Mouse (Mus musculus): ENCODE results near the gene Ywhag. TPM values are rescaled to one million over a fixed set of nuclear protein-coding genes. Genes with fewer than 3 reads are reported as not detected.
A peak's percentile ranks its signal among the peaks of the same experiment; 100 is the strongest.

Ywhag gene
- total and polyA plus RNA-seq, 3 experiments: 99.0 to 304 (median 275) TPM

DNA sequence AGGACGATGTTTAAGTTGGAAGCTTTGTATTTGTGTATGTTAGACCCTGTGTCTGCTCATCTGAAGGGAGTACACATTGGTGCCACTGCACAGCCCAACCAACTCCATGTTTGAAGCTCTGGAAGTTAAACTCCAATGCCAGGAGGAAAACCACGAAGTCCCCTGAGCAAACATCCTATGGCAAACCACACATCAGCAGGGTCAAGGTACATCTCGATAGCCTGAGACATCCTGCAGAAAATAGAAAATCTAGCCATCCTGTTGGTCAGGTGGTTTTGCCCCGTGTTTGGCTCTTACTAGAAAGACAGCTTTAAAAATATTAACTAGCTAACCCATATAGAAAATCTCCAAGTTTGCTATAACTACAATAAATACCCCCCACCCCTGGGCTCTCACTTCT, 35.4 kb downstream of the Ywhag start:
- no peak for DNase-seq
- 71% methylated on average over 4 of the region's 4 CpGs for WGBS
- Histone ChIP-seq H3K79me2 (replicated peaks; ENCODE audit: control insufficient read depth, insufficient read depth, low read length) (no peaks in the 10 kb centered on the region), H3K36me3 (ENCODE audit: control insufficient read depth, insufficient read depth, low read length) (no peaks in the 10 kb centered on the region), H3K4me1 (ENCODE audit: control insufficient read depth, insufficient read depth, low read length) (no peaks in the 10 kb centered on the region), H3K9ac (ENCODE audit: low read depth, low read length) (no peak overlapping the region), H3K4me3 (no peak overlapping the region), H3K27me3 (ENCODE audit: control insufficient read depth, insufficient read depth, low read length) (no peaks in the 10 kb centered on the region), H3K27ac (no peak overlapping the region)
- no peak for TF ChIP-seq CTCF (IDR thresholded peaks at IDR 0.05)
- no peak for TF ChIP-seq POLR2A (IDR thresholded peaks at IDR 0.05; ENCODE audit: insufficient read depth, low read depth, low read length)
- no peak for TF ChIP-seq EP300 (IDR thresholded peaks at IDR 0.05; ENCODE audit: insufficient read depth, low read depth, low read length)
- intact Hi-C loops (cut with DNase I): loop anchor here (2.0 kb wide), 1 partner anchor 162 kb away; no protein-coding TSS in a partner anchor

GRCm38 (mm10) chr5:135898028-135898427, 36.4 kb downstream of the Ywhag start:
- H3K27ac ChIP-seq: no peak overlapping the region
- no peaks in the 10 kb centered on the region for H3K27me3 ChIP-seq (ENCODE audit: control insufficient read depth, insufficient read depth, low read length)
- no peak overlapping the region for H3K9ac ChIP-seq (ENCODE audit: low read depth, low read length)
- 12% methylated on average over 3 of the region's 3 CpGs for WGBS
- DNase-seq: peak in 1 of 2 experiments; percentile 54
- peaks cover under 1% of the 10 kb centered on the region; the same call in 1 of the 2 replicates for H3K4me1 ChIP-seq (ENCODE audit: control insufficient read depth, insufficient read depth, low read length)
- intact Hi-C loops (cut with DNase I): loop anchor here (2.0 kb wide), 1 partner anchor 163 kb away; no protein-coding TSS in a partner anchor
- no peaks in the 10 kb centered on the region for H3K36me3 ChIP-seq (ENCODE audit: control insufficient read depth, insufficient read depth, low read length)
- no peaks in the 10 kb centered on the region for H3K79me2 ChIP-seq (replicated peaks; ENCODE audit: control insufficient read depth, insufficient read depth, low read length)
- no peak overlapping the region for H3K4me3 ChIP-seq
- TF ChIP-seq CTCF (IDR thresholded peaks at IDR 0.05) (peak; percentile 79), EP300 (IDR thresholded peaks at IDR 0.05; ENCODE audit: insufficient read depth, low read depth, low read length) (no peak)

- TF ChIP-seq EP300 (IDR thresholded peaks at IDR 0.05; ENCODE audit: insufficient read depth, low read depth, low read length) (no peak), CTCF (IDR thresholded peaks at IDR 0.05) (no peak), POLR2A (IDR thresholded peaks at IDR 0.05; ENCODE audit: insufficient read depth, low read depth, low read length) (no peak)
- DNase-seq: no peak
- H3K4me3 ChIP-seq: no peak overlapping the region
- no peak overlapping the region for H3K27ac ChIP-seq
- H3K36me3 ChIP-seq (ENCODE audit: control insufficient read depth, insufficient read depth, low read length): no peaks in the 10 kb centered on the region
- intact Hi-C loops (cut with DNase I): no loop called here
- no peaks in the 10 kb centered on the region for H3K27me3 ChIP-seq (ENCODE audit: control insufficient read depth, insufficient read depth, low read length)
- no peaks in the 10 kb centered on the region for H3K79me2 ChIP-seq (replicated peaks; ENCODE audit: control insufficient read depth, insufficient read depth, low read length)
- 55% methylated on average over 6 of the region's 6 CpGs for WGBS
- H3K4me1 ChIP-seq (ENCODE audit: control insufficient read depth, insufficient read depth, low read length): peaks cover 1% of the 10 kb centered on the region; the same call in 1 of the 2 replicates
- H3K9ac ChIP-seq (ENCODE audit: low read depth, low read length): no peak overlapping the region
Measured at GRCm38 (mm10) chr5:135894958-135895357, 39.5 kb downstream of the Ywhag start.

DNA sequence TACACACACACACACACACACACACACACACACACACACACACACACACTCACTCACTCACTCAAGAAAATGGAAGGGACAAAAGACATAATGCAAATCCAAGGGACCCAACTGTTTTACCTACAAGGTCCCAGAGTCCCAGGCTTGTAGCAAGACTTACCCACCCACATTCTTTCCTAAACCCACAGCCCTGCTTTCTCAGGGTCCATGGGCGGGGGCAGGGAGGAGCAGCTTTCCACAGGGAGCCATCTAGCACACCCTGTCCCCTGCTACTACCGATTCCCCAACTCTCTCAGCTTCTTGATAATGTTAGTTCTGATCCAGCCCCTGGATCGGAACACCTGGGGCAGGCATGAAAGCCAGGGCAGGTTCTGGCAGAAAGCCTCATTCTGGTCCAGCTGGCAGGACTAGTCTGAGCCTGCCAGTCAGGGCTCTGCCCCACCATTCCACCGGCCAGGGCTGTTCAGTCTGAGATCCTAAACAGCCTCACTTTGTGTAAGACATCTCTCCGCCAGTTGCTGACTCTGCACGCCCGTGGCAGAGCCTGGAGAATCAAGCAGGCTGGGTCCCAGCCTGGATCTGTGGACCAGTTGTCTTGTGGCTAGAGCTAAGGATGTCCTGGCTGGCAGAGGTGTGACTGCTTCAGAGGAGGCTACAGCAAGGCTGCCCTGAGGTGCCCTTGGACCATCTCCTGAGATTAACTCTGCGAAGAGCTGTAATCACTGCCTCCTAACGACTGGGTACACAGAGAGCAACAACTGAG, 41.6 kb downstream of the Ywhag start:
- Histone ChIP-seq H3K9ac (ENCODE audit: low read depth, low read length) (no peak overlapping the region), H3K4me3 (no peak overlapping the region), H3K27me3 (ENCODE audit: control insufficient read depth, insufficient read depth, low read length) (no peaks in the 10 kb centered on the region), H3K27ac (no peak overlapping the region), H3K36me3 (ENCODE audit: control insufficient read depth, insufficient read depth, low read length) (no peaks in the 10 kb centered on the region), H3K4me1 (ENCODE audit: control insufficient read depth, insufficient read depth, low read length) (peaks cover 1% of the 10 kb centered on the region; the same call in 1 of the 2 replicates), H3K79me2 (replicated peaks; ENCODE audit: control insufficient read depth, insufficient read depth, low read length) (no peaks in the 10 kb centered on the region)
- no peak for TF ChIP-seq POLR2A (IDR thresholded peaks at IDR 0.05; ENCODE audit: insufficient read depth, low read depth, low read length)
- TF ChIP-seq EP300 (IDR thresholded peaks at IDR 0.05; ENCODE audit: insufficient read depth, low read depth, low read length): no peak
- no peak for TF ChIP-seq CTCF (IDR thresholded peaks at IDR 0.05)
- intact Hi-C loops (cut with DNase I): no loop called here
- DNase-seq: no peak
- 44% methylated on average over 9 of the region's 9 CpGs for WGBS

GRCm38 (mm10) chr5:135890920-135891319, 43.5 kb downstream of the Ywhag start:
- Histone ChIP-seq H3K36me3 (ENCODE audit: control insufficient read depth, insufficient read depth, low read length) (no peaks in the 10 kb centered on the region), H3K27me3 (ENCODE audit: control insufficient read depth, insufficient read depth, low read length) (no peaks in the 10 kb centered on the region), H3K4me1 (ENCODE audit: control insufficient read depth, insufficient read depth, low read length) (peaks cover 1% of the 10 kb centered on the region; the same call in 1 of the 2 replicates), H3K27ac (no peak overlapping the region), H3K79me2 (replicated peaks; ENCODE audit: control insufficient read depth, insufficient read depth, low read length) (no peaks in the 10 kb centered on the region), H3K9ac (ENCODE audit: low read depth, low read length) (no peak overlapping the region), H3K4me3 (no peak overlapping the region)
- intact Hi-C loops (cut with DNase I): no loop called here
- TF ChIP-seq POLR2A (IDR thresholded peaks at IDR 0.05; ENCODE audit: insufficient read depth, low read depth, low read length): no peak
- TF ChIP-seq EP300 (IDR thresholded peaks at IDR 0.05; ENCODE audit: insufficient read depth, low read depth, low read length): no peak
- WGBS: 60% methylated on average over 3 of the region's 3 CpGs
- no peak for DNase-seq

GRCm38 (mm10) chr5:135890323-135890722, 44.1 kb downstream of the Ywhag start:
- Histone ChIP-seq H3K9ac (ENCODE audit: low read depth, low read length) (no peak overlapping the region), H3K36me3 (ENCODE audit: control insufficient read depth, insufficient read depth, low read length) (no peaks in the 10 kb centered on the region), H3K79me2 (replicated peaks; ENCODE audit: control insufficient read depth, insufficient read depth, low read length) (no peaks in the 10 kb centered on the region), H3K4me3 (no peak overlapping the region), H3K4me1 (ENCODE audit: control insufficient read depth, insufficient read depth, low read length) (peaks cover 1% of the 10 kb centered on the region; the same call in 1 of the 2 replicates), H3K27me3 (ENCODE audit: control insufficient read depth, insufficient read depth, low read length) (no peaks in the 10 kb centered on the region), H3K27ac (no peak overlapping the region)
- TF ChIP-seq EP300 (IDR thresholded peaks at IDR 0.05; ENCODE audit: insufficient read depth, low read depth, low read length): no peak
- no peak for TF ChIP-seq CTCF (IDR thresholded peaks at IDR 0.05)
- TF ChIP-seq POLR2A (IDR thresholded peaks at IDR 0.05; ENCODE audit: insufficient read depth, low read depth, low read length): no peak
- 62% methylated on average over 4 of the region's 4 CpGs for WGBS
- intact Hi-C loops (cut with DNase I): no loop called here
- DNase-seq: no peak

Data from heart, adult 2 months (tissue).